Mouse (Mus musculus) testis, adult 2 months (tissue): ENCODE results near the gene Rem2. TPM values are rescaled to one million over a fixed set of nuclear protein-coding genes. Genes with fewer than 3 reads are reported as not detected.

Experiments used
- H3K27ac ChIP-seq: fragments of 200-500 bp; 2 replicates; pipeline ENCODE4 v1.5.1; 2012; ENCODE audit warnings: low read depth, low read length; ENCODE audit not compliant: control insufficient read depth, insufficient read depth
- H3K27me3 ChIP-seq: fragments of 200-500 bp; 2 replicates; pipeline ENCODE4 v1.6.1; 2012; ENCODE audit warnings: mild to moderate bottlenecking, low read length, moderate library complexity; ENCODE audit not compliant: control insufficient read depth, insufficient read depth
- H3K36me3 ChIP-seq: fragments of 200-500 bp; 2 replicates; pipeline ENCODE4 v1.6.1; 2012; ENCODE audit warnings: mild to moderate bottlenecking, low read length; ENCODE audit not compliant: control insufficient read depth, insufficient read depth
- H3K4me1 ChIP-seq: fragments of 200-500 bp; 2 replicates; pipeline ENCODE4 v1.6.1; 2012; ENCODE audit warnings: low read length; ENCODE audit not compliant: control insufficient read depth, insufficient read depth
- H3K4me3 ChIP-seq: fragments of 200-500 bp; 2 replicates; pipeline ENCODE4 v1.5.1; 2012; ENCODE audit warnings: low read depth, mild to moderate bottlenecking, low read length, moderate library complexity, mixed read lengths; ENCODE audit not compliant: control insufficient read depth
- CTCF ChIP-seq: fragments of 200-500 bp; IDR thresholded peaks from 2 replicates; pipeline ENCODE4 v1.5.1; 2012; ENCODE audit warnings: low read depth, mild to moderate bottlenecking, inconsistent platforms, low read length, moderate library complexity; ENCODE audit not compliant: control insufficient read depth, insufficient read depth, insufficient replicate concordance
- POLR2A ChIP-seq: fragments of 200-500 bp; IDR thresholded peaks from 2 replicates; pipeline ENCODE4 v1.6.1; 2012; ENCODE audit warnings: low read depth, mild to moderate bottlenecking, inconsistent platforms, low read length, moderate library complexity; ENCODE audit not compliant: control insufficient read depth
- polyA plus RNA-seq: library from polyadenylated mRNA; depleted of rRNA; stranded (reverse); fragments of >200 nt; gene quantifications from 2 replicates; pipeline ENCODE4 v1.2.3, GENCODE M21; 2012

Rem2 gene
- polyA plus RNA-seq, 1 experiment = 0.25 TPM

DNA sequence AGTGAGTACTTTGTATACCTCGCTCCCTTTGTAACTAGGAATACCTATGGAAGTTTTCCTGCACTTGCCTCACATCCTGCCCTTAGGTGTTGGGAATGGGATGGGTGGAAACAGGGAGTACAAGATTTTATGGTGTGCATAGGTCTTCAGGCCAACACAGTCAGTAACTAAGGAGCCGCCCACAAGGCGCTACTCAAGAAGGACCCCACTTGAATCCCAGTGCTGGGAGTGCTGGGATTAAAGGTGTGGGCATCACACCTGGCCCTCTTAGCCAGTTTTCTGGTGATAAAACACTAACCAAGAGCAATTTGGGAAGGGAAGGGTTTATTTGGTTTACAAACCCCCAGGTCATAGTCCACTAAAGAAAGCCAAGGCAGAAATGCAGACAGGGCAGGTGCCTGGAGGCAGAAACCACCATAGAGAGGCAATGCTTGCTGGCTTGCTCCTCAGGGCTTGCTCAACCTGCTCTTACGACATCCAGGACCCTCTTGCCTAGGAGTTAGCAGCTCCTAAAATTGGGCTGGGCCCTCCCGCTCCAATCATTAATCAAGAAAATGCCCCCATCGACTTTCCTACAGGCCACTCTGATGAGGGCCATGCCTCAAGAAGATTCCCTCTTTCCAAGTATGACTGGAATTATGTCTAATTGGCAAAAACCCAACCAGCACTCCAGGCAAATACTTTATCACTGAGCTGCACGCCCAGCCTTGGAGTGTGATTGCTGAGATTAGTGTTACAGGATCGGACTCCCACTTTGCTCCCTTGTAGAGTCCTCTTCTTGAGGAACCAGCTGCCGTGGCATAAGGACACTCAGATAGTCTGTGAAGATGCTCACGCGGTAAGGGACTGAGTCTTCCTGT, 21.0 kb upstream of the Rem2 start:
- TF ChIP-seq POLR2A (no peak), CTCF (no peak)
- Histone ChIP-seq H3K27me3 (no peaks in the 10 kb centered on the region), H3K27ac (no peak overlapping the region), H3K36me3 (no peaks in the 10 kb centered on the region), H3K4me1 (no peaks in the 10 kb centered on the region), H3K4me3 (no peak overlapping the region)

DNA sequence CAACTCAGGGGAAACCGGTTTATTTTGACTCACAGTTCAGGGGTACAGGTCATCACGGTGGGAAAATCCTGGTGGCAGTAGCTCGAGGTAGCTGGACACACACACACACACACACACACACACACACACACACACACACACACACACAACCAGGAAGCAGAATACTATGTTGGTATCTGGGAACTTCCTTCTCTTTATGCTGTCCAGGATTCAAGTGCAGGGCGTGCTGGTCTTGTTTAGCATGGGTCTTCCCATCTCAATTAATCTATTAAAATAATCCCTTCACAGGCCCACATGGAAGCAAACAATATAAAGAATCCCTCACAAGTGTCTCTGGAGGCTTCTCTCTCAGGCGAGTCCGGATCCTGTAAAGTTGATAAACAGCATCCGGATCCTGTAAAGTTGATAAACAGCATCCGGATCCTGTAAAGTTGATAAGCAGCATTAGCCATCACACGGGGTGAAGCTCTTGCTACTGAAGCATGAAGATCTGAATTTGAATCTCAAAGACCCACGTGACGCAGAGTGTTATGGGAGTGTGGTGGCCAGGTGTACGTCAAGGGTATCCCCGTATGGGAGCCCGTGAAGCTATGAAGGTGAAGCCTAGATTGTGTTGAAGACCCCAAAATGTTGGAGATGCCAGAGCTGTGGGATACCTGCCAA, 17.9 kb upstream of the Rem2 start:
- no peak for TF ChIP-seq CTCF
- no peak for TF ChIP-seq POLR2A
- no peaks in the 10 kb centered on the region for H3K27me3 ChIP-seq
- no peak overlapping the region for H3K4me3 ChIP-seq

DNA sequence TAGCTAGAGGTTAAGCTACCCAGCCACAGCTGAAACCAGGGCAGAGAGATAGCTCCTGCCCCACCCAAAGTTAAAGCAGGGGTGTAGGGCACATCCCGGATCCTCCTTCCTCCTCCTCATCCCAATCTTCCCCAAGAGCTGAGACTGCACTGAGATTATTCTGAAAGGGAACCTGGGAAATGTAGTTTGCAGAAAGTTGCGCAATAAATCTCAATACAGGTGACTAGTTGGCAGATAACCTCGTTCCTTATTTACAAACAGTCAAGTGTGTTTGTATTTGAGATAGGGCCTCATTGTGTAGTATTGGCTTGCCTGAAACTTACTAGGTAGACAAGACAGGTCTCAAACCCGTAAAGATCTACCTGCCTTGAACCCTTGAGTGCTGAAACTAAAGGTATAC, 13.8 kb upstream of the Rem2 start:
- no peak overlapping the region for H3K4me3 ChIP-seq
- no peak overlapping the region for H3K27ac ChIP-seq
- H3K36me3 ChIP-seq = no peaks in the 10 kb centered on the region
- H3K27me3 ChIP-seq = no peaks in the 10 kb centered on the region
- peaks cover 6% of the 10 kb centered on the region for H3K4me1 ChIP-seq
- TF ChIP-seq POLR2A (no peak), CTCF (no peak)

More for the DNA sequence above, 17.9 kb upstream of the Rem2 start:
- Histone ChIP-seq H3K4me1 (no peaks in the 10 kb centered on the region), H3K36me3 (no peaks in the 10 kb centered on the region), H3K27ac (no peak overlapping the region)

GRCm38 (mm10) chr14:54463108-54463958, 12.6 kb upstream of the Rem2 start:
- Histone ChIP-seq H3K4me1 (peaks cover 6% of the 10 kb centered on the region), H3K4me3 (peak overlapping the region; percentile 96), H3K27ac (peak overlapping the region; percentile 63), H3K27me3 (no peaks in the 10 kb centered on the region), H3K36me3 (no peaks in the 10 kb centered on the region)
- no peak for TF ChIP-seq POLR2A
- TF ChIP-seq CTCF = no peak

DNA sequence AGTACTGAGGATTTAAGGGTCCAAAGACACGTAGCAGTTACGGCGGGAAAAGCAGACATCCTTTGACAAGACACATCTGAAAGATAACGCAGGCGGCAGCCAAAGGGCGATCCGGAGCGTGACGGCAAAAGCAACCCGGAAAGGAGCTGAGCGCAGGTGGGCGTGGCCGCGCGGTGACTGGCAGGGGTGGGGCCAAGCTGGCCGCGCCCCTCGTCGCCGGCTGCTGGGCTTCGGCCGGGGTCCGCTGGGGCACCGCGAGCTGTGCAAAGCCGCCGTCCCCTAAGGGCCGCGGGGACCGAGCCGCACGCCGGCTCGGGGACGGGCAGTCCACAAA, 12.0 kb upstream of the Rem2 start, which contains the start of gene Lrp10:
TSS of gene Lrp10 (plus strand) at position 179 of the 334 bp plus-strand sequence.
- H3K27ac ChIP-seq = peak within 1 kb of the TSS; percentile 68
- TF ChIP-seq CTCF (no peak), POLR2A (peak; percentile 73)
- no peaks in the 10 kb centered on the region for H3K27me3 ChIP-seq
- H3K4me3 ChIP-seq = peak within 1 kb of the TSS; percentile 96
- H3K4me1 ChIP-seq = peaks cover 6% of the 10 kb centered on the region
- no peaks in the 10 kb centered on the region for H3K36me3 ChIP-seq

DNA sequence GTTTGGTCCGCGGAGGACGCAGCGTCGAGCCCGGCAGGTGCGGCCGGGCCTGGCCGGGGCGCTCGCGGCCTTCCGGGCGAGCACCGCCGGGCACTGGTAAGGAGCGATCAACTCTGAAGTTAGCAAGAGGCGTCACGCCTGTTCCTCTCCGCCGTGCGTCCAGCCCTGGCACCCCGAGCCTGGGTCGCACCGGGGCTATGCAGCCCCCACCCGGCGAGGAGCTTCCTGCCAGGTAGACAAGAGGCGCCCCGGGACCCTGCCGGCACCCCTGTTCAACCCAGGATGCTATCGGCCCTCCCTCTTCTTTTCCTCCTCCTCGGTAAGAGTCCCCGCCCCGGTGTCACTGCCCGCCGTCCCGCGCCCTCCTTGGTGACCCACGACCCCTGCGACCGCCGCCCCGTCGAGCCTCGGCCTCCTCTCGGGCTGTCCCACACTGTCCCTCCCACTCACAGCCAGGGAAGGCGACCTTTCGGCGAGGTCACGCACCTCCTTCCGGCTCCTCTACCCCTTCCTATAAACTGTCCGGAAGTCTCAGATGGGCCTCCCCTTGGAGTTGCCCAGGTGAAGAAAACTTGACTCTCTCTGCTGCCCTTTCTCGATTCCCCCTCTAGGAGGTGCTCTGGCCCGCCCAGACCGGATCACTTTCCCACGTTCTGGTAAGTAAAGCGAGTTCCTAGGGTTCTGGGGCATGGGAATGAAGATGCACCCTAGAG, 11.5 kb upstream of the Rem2 start:
- H3K36me3 ChIP-seq = no peaks in the 10 kb centered on the region
- peak overlapping the region; percentile 96 for H3K4me3 ChIP-seq
- peak overlapping the region; percentile 68; the same call in 1 of the 2 replicates for H3K27ac ChIP-seq
- TF ChIP-seq CTCF = peak; percentile 46; the same call in 1 of the 2 replicates
- TF ChIP-seq POLR2A = no peak; the same call in 1 of the 2 replicates
- no peaks in the 10 kb centered on the region for H3K27me3 ChIP-seq
- H3K4me1 ChIP-seq = peaks cover 6% of the 10 kb centered on the region

DNA sequence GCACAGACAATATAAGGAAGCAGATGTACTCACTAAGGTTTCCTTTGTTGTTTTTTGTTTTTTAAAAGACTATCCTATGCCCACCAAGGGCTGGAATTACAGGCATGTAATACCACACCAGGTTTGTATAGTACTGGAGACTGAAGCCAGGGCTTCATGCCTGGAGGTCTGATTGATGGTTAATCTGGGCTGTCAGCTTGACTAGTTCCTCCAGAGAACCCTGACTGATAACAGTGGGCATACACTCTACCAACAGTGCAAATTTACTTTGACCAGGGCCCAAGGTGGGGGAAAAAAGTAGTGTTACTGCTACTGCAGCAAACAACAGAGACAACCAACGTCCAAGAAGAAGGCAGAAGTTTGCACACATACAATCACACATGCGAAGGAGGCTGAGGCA, 4.4 kb upstream of the Rem2 start:
- TF ChIP-seq CTCF = no peak
- no peaks in the 10 kb centered on the region for H3K27me3 ChIP-seq
- H3K36me3 ChIP-seq = no peaks in the 10 kb centered on the region
- peaks cover 8% of the 10 kb centered on the region for H3K4me1 ChIP-seq
- no peak overlapping the region for H3K4me3 ChIP-seq
- no peak overlapping the region for H3K27ac ChIP-seq
